Mouse (Mus musculus) lung, adult 2 months (tissue): ENCODE data around the gene Scube1. TPM values are rescaled to one million over a fixed set of nuclear protein-coding genes. Genes with fewer than 3 reads are reported as not detected.

ENCODE experiments used
- DNase-seq: peaks from one replicate; pipeline ENCODE4 v3.0.0; 2022
- H3K4me1 ChIP-seq: fragments of 200-500 bp; 2 replicates; pipeline ENCODE4 v1.6.1; 2011; ENCODE audit warnings: low read length; ENCODE audit not compliant: control insufficient read depth, insufficient read depth
- H3K4me3 ChIP-seq: fragments of 200-500 bp; replicated peaks from 2 replicates; pipeline ENCODE3; 2011; ENCODE audit warnings: low read depth, mild to moderate bottlenecking, control low read depth, low read length; ENCODE audit errors: extremely low read depth
- CTCF ChIP-seq: fragments of 200-500 bp; IDR thresholded peaks from 2 replicates; pipeline ENCODE4 v1.5.1; 2011; ENCODE audit warnings: mild to moderate bottlenecking, low read length, control low read depth; ENCODE audit not compliant: insufficient read depth
- POLR2A ChIP-seq: fragments of 200-500 bp; IDR thresholded peaks from 2 replicates; pipeline ENCODE4 v1.6.1; 2011; ENCODE audit warnings: low read depth, mild to moderate bottlenecking, control low read depth, low read length, borderline replicate concordance; ENCODE audit errors: extremely low read depth
- WGBS: fragments of 180-500 bp; shearing (Covaris S2); methylation state at CpG from one replicate; pipeline ENCODE4 v1.1.7; 2018; 5-methylcytosine and 5-hydroxymethylcytosine counted together
- polyA plus RNA-seq: library from polyadenylated mRNA; depleted of rRNA; stranded (reverse); fragments of >200 nt; gene quantifications from 2 replicates; pipeline ENCODE4 v1.2.3, GENCODE M21; 2012

Gene Scube1
- polyA plus RNA-seq, 1 experiment = 17.2 TPM

GRCm38 (mm10) chr15:83575543-83575942 is 149.3 kb downstream of the Scube1 start:
- TF ChIP-seq POLR2A = no peak
- TF ChIP-seq CTCF = no peak
- H3K4me1 ChIP-seq = peaks cover 5% of the 10 kb centered on the region; the same call in 1 of the 2 replicates
- DNase-seq = no peak
- 88% methylated on average over 8 of the region's 8 CpGs for WGBS
- H3K4me3 ChIP-seq = no peak overlapping the region

- peaks cover 5% of the 10 kb centered on the region; the same call in 1 of the 2 replicates for H3K4me1 ChIP-seq
- TF ChIP-seq POLR2A (no peak), CTCF (no peak)
- no peak overlapping the region for H3K4me3 ChIP-seq
- WGBS = 57% methylated on average over 6 of the region's 6 CpGs
- DNase-seq = peak; percentile 73
Measured at GRCm38 (mm10) chr15:83574731-83575351, 150.0 kb downstream of the Scube1 start.

GRCm38 (mm10) chr15:83573606-83574005 is 151.2 kb downstream of the Scube1 start:
- 95% methylated on average over 12 of the region's 12 CpGs for WGBS
- DNase-seq = no peak
- Histone ChIP-seq H3K4me3 (no peak overlapping the region), H3K4me1 (peaks cover 5% of the 10 kb centered on the region; the same call in 1 of the 2 replicates)
- TF ChIP-seq CTCF (no peak), POLR2A (no peak)

- WGBS = 84% methylated on average over 4 of the region's 4 CpGs
- Histone ChIP-seq H3K4me3 (no peak overlapping the region), H3K4me1 (peaks cover 10% of the 10 kb centered on the region)
- no peak for DNase-seq
- TF ChIP-seq POLR2A (no peak), CTCF (no peak)
Measured at GRCm38 (mm10) chr15:83572132-83572531, 152.7 kb downstream of the Scube1 start.

- no peak for DNase-seq
- H3K4me3 ChIP-seq = no peak overlapping the region
- H3K4me1 ChIP-seq = peaks cover 10% of the 10 kb centered on the region
- TF ChIP-seq POLR2A (no peak), CTCF (no peak)
- 66% methylated on average over 5 of the region's 5 CpGs for WGBS
Measured at GRCm38 (mm10) chr15:83571636-83572035, 153.2 kb downstream of the Scube1 start.

GRCm38 (mm10) chr15:83570641-83571040 is 154.2 kb downstream of the Scube1 start:
- H3K4me3 ChIP-seq = no peak overlapping the region
- 60% methylated on average over 2 of the region's 2 CpGs for WGBS
- H3K4me1 ChIP-seq = peaks cover 11% of the 10 kb centered on the region
- no peak for DNase-seq
- TF ChIP-seq CTCF (no peak), POLR2A (no peak)

- 58% methylated on average over 11 of the region's 11 CpGs for WGBS
- H3K4me1 ChIP-seq = peaks cover 14% of the 10 kb centered on the region
- no peak overlapping the region for H3K4me3 ChIP-seq
- DNase-seq = no peak
- TF ChIP-seq CTCF = no peak
- TF ChIP-seq POLR2A = no peak
Measured at GRCm38 (mm10) chr15:83569682-83570081, 155.1 kb downstream of the Scube1 start.

- peaks cover 17% of the 10 kb centered on the region for H3K4me1 ChIP-seq
- DNase-seq = no peak
- no peak overlapping the region for H3K4me3 ChIP-seq
- TF ChIP-seq CTCF (no peak), POLR2A (no peak)
- 96% methylated on average over 5 of the region's 5 CpGs for WGBS
Measured at GRCm38 (mm10) chr15:83568544-83568943, 156.3 kb downstream of the Scube1 start.

GRCm38 (mm10) chr15:83567728-83568127 is 157.1 kb downstream of the Scube1 start:
- H3K4me1 ChIP-seq = peaks cover 17% of the 10 kb centered on the region
- WGBS = 90% methylated on average over 3 of the region's 3 CpGs
- no peak for DNase-seq
- H3K4me3 ChIP-seq = no peak overlapping the region
- no peak for TF ChIP-seq POLR2A
- no peak for TF ChIP-seq CTCF

- TF ChIP-seq CTCF (no peak), POLR2A (0 out of 2 replicates have a peak, but pooled peaks have one; percentile 4)
- no peak overlapping the region for H3K4me3 ChIP-seq
- WGBS = 42% methylated on average over 5 of the region's 5 CpGs
- peaks cover 20% of the 10 kb centered on the region for H3K4me1 ChIP-seq
- no peak for DNase-seq
Measured at GRCm38 (mm10) chr15:83566006-83566405, 158.8 kb downstream of the Scube1 start.
